Mouse (Mus musculus) forelimb bud, embryonic 11.5 days (tissue): ENCODE results near the gene Iqcg.

Experiments used
- DNase-seq: peaks from one replicate; pipeline ENCODE4 v3.0.0-alpha.2; 2012; ENCODE audit warnings: low read depth, low spot score

Iqcg gene

DNA sequence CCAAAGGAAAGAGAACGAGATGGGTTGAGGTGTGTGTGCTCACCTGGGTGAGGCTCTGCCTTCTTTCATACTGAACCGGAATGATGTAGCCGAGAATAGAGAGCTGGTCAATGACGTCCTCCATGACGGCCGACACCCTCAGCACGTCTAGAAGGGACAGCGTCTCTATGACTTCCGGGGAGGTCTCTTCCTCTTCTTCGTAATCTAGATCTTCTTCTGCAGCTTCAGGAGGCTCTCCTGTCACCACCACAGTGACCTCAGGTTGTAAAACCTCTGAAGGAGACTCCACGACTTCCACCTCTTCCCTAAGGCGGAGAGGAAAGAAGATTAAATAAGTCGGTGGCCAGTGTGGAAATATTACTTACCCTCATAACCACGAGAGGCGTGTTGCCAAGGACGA, 6.2 kb downstream of the Iqcg start:
- no peak for DNase-seq

- DNase-seq, result no peak
These were observed 7.3 kb downstream of the Iqcg start for GRCm38 (mm10) chr16:33048686-33049085.

DNA sequence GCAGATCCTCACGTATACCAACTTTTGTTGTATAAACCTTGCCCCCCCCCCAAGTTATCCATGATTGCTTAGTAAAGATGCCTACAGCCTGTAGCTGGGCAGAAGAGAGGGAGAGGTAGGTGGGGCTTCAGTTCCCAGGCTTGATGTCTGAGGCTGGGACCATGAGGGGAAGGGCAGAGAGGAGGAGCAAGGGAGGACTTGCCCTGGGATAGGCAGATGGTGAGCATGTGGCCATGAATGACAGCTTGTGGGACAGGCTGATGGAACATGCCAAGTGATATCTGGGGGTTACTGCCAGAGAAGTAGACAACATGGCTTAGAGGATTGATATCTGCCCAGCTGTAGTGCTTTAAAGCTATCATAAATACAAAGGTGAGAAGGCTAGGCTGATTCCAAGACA, 8.0 kb downstream of the Iqcg start:
- DNase-seq, result no peak

DNA sequence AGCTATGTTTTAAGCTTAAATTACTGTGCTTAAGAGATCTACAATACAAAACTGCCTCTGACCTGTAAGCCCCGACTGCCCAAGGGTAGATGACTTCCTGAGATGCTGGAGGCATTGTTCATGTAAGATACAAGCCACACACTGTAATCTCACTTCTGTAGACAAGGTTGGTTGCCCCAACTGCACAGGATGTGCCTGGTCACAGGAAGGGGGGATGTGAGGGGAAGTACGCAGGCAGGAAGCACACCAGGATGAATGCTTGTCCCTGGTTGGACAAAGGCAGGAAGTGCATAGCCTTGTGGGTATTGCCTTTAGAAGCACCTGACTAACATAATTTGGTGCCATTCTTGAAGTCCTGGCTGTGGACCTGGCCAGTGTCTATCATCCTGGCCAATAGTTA, 12.8 kb downstream of the Iqcg start:
- DNase-seq, result no peak

GRCm38 (mm10) chr16:33042682-33043081, 13.3 kb downstream of the Iqcg start:
- no peak for DNase-seq

DNA sequence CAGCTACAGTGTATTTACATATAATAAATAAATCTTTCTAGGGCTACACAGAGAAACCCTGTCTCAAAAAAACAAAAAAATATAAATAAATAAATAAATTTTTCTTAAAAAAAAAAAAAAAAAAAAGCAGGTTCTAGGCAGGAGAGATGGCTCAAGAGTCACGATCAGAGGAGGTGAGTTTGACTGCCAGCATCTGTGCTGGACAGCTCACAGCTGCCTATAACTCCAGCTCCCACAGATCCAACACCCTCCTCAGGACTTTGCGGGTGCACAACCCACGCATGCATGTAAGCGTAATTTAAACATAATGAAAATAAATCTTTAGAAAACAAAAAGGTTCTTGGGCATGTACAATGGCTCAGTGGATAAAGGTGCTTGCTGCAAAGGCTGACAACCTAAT, 20.0 kb downstream of the Iqcg start:
- no peak for DNase-seq

- no peak for DNase-seq
These were observed 29.7 kb downstream of the Iqcg start for GRCm38 (mm10) chr16:33026357-33026756.

DNA sequence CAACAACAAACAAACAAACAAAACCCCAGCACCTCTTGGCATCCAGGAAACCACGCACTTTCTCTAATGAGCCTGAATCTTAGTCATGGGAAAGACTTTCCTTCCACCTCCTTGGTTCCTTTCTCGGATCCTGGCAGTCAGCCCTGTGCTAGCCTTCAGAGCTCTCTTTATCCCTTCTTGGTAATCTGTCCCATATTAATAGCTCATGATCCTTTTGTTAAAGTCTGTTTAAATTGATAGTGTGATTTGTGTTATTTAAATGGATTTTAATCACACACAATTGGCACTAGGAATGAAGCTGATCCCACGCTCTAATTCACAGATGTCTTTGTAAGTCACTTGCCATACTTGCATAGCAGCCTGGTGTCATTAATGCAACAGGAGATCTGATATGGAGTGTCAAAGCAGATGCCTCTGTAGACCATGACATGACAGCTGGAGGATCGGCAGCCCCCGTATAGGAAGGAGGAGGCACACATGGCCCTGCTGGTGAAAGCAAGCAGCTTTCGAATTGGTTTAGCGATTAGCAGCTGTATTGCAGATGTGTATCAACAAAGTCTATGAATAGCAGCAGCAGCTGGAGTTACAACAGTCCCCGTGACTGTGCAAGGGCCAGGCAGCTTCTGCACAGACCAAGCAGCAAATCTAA, 31.4 kb downstream of the Iqcg start:
- DNase-seq, result no peak

GRCm38 (mm10) chr16:33023750-33024149, 32.3 kb downstream of the Iqcg start:
- DNase-seq, result peak; percentile 83

DNA sequence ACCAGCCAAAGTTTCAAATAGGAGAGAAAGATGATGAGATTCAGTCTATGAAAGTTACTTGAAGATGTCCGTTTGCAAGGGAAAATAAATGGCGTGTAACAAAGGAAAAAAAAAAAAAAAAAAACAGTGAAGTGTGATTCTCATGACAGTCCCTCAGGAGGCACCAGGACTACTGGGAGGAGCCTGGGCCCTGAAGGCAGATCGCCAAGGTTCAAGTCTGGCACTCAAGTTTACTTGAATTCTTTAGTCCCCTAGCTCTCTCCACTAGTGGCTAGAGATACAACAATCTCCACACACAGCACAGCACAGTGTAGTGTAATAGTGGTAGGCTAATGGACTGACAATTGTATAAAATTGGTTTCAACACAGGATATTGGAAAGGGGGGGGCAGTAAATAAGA, 34.6 kb downstream of the Iqcg start:
- DNase-seq, result no peak

GRCm38 (mm10) chr16:33019117-33019770, 36.8 kb downstream of the Iqcg start:
- DNase-seq, result no peak

DNA sequence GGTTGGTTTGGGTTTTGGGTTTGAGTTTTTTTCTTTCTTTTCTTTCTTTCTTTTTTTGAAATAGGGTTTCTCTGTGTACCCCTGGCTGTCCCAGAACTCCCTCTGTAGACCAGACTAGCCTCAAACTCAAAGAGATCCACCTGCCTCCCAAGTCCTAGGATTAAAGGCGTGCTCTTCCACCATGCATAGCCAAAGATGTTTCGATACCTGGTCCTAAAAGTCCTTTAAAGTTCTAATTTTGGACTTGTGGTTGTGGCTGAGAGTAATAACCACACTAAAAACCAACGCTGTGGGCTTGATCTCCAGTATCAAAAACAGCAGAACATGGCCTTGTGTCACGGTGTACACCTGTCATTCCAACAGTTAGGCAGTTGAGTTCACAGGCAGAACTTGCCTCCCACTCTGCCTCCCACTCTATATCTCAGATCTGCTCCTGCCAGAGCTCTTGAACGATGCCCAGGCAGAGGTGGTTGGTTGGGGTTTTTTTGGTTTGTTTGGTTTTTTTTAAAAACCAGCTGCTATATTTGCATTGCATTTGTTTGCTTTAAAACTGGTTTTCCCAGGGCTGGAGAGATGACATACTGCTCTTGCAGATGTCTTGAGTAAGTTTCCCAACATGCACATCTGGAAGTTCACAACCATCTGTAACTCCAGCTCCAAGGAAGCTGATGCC, 38.2 kb downstream of the Iqcg start:
- DNase-seq, result no peak

GRCm38 (mm10) chr16:33015986-33016385, 40.0 kb downstream of the Iqcg start:
- DNase-seq, result no peak

GRCm38 (mm10) chr16:33015396-33015907, 40.6 kb downstream of the Iqcg start:
- no peak for DNase-seq

DNA sequence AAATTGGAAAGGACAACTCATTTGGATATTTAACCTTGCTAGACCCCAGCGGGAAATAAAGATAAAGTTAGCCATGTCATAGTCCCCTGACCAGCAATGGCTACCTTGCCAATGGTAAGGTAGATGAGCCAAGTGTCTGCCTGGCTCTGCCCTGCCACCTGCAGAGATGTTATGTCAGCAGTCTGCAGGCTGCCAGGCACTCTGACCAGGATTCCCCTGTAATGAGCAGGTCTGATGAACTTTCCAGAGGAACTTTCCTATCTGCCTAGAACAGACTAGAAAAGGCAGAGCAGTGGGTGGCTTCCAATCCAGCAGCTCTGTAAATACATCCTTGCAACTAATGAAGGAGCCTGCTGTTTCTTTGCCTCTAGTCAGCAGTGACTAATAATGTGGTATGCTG, 41.1 kb downstream of the Iqcg start:
- DNase-seq, result no peak

GRCm38 (mm10) chr16:33013801-33014200, 42.2 kb downstream of the Iqcg start:
- DNase-seq, result no peak

- no peak for DNase-seq
These were observed 45.9 kb downstream of the Iqcg start for GRCm38 (mm10) chr16:33010166-33010565.

DNA sequence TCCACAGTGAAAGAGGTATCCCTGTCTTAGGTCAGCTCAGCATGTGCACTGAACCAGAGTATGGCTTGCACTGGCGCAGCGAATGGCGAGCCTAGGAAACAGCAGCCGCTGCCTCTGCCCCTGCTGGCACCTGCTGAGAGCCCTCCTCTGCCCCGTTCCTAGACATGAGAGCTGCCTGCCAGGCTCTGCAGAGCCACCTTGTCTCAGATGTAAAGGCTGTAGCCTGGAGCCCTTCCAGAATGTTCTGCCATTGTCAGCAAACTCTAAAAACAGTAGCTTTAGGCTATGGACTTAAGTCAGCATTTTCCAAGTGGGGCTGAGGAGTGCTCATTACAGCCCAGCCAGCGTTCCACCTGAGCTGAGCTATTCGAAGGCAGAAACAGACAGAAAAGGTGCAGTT, 48.6 kb downstream of the Iqcg start:
- DNase-seq, result no peak

GRCm38 (mm10) chr16:33006888-33007287, 49.1 kb downstream of the Iqcg start:
- DNase-seq, result no peak

- no peak for DNase-seq
These were observed 50.8 kb downstream of the Iqcg start for GRCm38 (mm10) chr16:33005216-33005615.

DNA sequence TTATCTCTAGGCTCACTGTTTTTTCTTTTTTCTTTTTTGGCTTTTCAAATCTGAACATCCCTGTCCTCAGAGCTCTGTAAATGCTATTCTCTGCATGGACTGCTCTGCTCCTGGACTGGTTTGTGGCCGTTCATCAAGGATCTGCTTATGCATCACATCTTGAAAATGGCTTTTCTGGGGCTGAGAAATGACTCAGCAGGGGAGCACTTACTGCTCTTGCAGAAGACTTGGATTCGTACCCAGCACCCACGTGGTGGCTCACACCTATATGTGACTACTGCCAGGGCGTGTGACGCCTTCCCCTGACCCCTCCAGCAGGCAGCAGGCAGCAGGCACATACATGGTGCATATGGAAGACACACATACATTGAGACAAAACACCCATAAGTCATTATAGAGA, 63.9 kb downstream of the Iqcg start:
- no peak for DNase-seq

DNA sequence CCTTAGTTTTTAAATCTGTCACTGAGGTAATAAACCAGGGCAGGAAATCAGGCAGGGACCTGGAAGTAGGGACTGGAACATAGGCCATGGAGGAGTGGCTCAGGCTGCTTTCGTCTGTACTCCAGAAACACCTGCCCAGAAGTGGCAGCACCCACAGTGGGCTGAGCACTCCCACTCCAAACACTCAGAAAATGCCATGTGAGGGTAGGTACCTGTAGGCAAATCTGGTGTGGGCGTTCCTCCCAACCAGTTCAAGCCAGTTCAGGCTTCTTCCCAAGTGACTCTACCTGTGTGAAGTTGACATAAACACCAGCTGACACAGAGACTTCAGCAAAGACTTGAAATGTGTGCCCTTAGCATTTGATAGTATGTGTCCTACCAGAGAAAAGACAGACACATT, 71.4 kb downstream of the Iqcg start:
- DNase-seq, result no peak

GRCm38 (mm10) chr16:32981405-32981804, 74.6 kb downstream of the Iqcg start:
- DNase-seq, result no peak
